Mouse (Mus musculus) midbrain, embryonic 15.5 days (tissue): ENCODE measurements around the gene Cdc42ep5. TPM values are rescaled to one million over a fixed set of nuclear protein-coding genes. Genes with fewer than 3 reads are reported as not detected.

Experiments
- ATAC-seq: fragments of 200-750 bp; cut with Nextera tagmentation; replicated peaks from 2 replicates; pipeline ENCODE4 v1.8.0; 2017; ENCODE audit warnings: moderate TSS enrichment
- H3K27ac ChIP-seq: fragments of 300-500 bp; sonication (generic); 2 replicates; pipeline ENCODE4 v1.5.1; 2015; ENCODE audit warnings: mild to moderate bottlenecking, inconsistent platforms
- H3K27me3 ChIP-seq: fragments of 300-500 bp; sonication (generic); replicated peaks from 2 replicates; pipeline ENCODE4 v1.6.1; 2015; ENCODE audit warnings: inconsistent platforms
- H3K36me3 ChIP-seq: fragments of 300-500 bp; sonication (generic); replicated peaks from 2 replicates; pipeline ENCODE4 v1.6.1; 2015; ENCODE audit warnings: inconsistent platforms
- H3K4me1 ChIP-seq: fragments of 300-500 bp; sonication (generic); 2 replicates; pipeline ENCODE4 v1.6.1; 2015; ENCODE audit warnings: inconsistent platforms
- H3K4me2 ChIP-seq: fragments of 300-500 bp; sonication (generic); 2 replicates; pipeline ENCODE4 v1.6.1; 2015; ENCODE audit warnings: inconsistent platforms, mild to moderate bottlenecking, moderate library complexity
- H3K4me3 ChIP-seq: fragments of 300-500 bp; sonication (generic); 2 replicates; pipeline ENCODE4 v1.5.1; 2015; ENCODE audit warnings: mild to moderate bottlenecking, inconsistent platforms
- H3K9ac ChIP-seq: fragments of 300-500 bp; sonication (generic); 2 replicates; pipeline ENCODE4 v1.6.1; 2015; ENCODE audit warnings: mild to moderate bottlenecking, inconsistent platforms
- H3K9me3 ChIP-seq: fragments of 300-500 bp; sonication (generic); 2 replicates; pipeline ENCODE4 v1.6.1; 2016; ENCODE audit warnings: inconsistent platforms
- WGBS: fragments of 180-500 bp; shearing (Covaris S2); methylation state at CpG from one replicate; pipeline ENCODE4 v1.1.7; 2015; ENCODE audit warnings: mixed read lengths; 5-methylcytosine and 5-hydroxymethylcytosine counted together
- polyA plus RNA-seq: library from polyadenylated mRNA; unstranded; fragments of >200 nt; fragmentation: Nextera tagmentation; extraction: Ambion mirVana; gene quantifications from 2 replicates; pipeline ENCODE4 v1.2.1, GENCODE M21; 2015

Gene Cdc42ep5
- polyA plus RNA-seq, 1 experiment from 2014 or later, result 6.4 TPM

DNA sequence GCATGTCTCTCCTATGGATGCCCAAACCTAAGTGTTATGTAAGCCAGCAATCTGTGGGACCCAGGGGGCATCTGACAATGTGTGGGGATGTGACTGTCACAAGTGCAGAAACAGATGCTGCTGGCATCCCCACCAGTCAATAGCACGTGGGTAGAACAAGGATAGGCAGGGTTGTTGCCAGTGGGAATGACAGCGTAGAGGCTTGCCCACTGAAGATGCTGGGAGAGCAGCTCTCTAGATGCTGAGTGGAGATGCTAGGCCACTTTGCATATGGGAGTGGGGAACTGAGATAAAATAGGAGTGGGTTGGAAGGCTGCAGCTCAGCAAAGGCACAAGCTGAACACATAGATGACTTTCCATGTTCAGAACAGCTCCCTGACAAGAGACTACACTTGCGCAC, 32.1 kb downstream of the Cdc42ep5 start:
- 97% methylated on average over 3 of the region's 3 CpGs for WGBS

DNA sequence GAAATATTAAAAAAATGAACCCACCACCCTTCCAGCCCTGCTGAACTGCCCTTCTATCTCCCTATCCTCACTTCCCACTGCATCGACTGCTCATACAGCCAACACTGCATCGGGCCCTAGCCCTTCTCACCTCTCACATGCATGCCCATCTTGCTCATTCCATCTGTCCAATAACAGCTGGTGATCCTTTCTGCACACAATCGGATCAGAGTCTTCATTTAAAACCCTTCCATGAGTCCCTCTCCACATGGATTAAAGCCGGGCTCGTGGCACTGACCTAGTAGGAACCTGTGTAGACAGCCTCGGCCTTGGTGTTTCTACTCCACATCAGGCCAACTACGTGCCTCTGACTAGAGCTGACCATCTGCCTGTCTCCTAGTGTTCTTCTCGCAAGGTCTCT, 32.7 kb downstream of the Cdc42ep5 start:
- Histone ChIP-seq H3K9ac (no peak overlapping the region), H3K4me1 (peaks cover 24% of the 10 kb centered on the region), H3K4me2 (no peak overlapping the region), H3K27me3 (no peaks in the 10 kb centered on the region), H3K9me3 (no peaks in the 10 kb centered on the region), H3K36me3 (0 out of 2 replicates have a peak, but pooled peaks cover 3% of the 10 kb centered on the region), H3K27ac (no peak overlapping the region), H3K4me3 (no peak overlapping the region)
- WGBS, result 86% methylated on average over 8 of the region's 8 CpGs
- no peak for ATAC-seq

More for the DNA sequence above, 32.1 kb downstream of the Cdc42ep5 start:
- no peaks in the 10 kb centered on the region for H3K9me3 ChIP-seq
- no peak for ATAC-seq
- H3K9ac ChIP-seq, result no peak overlapping the region
- H3K36me3 ChIP-seq, result no peaks in the 10 kb centered on the region
- H3K27me3 ChIP-seq, result no peaks in the 10 kb centered on the region
- no peak overlapping the region for H3K27ac ChIP-seq
- peaks cover 25% of the 10 kb centered on the region for H3K4me1 ChIP-seq
- H3K4me2 ChIP-seq, result no peak overlapping the region
- H3K4me3 ChIP-seq, result no peak overlapping the region

DNA sequence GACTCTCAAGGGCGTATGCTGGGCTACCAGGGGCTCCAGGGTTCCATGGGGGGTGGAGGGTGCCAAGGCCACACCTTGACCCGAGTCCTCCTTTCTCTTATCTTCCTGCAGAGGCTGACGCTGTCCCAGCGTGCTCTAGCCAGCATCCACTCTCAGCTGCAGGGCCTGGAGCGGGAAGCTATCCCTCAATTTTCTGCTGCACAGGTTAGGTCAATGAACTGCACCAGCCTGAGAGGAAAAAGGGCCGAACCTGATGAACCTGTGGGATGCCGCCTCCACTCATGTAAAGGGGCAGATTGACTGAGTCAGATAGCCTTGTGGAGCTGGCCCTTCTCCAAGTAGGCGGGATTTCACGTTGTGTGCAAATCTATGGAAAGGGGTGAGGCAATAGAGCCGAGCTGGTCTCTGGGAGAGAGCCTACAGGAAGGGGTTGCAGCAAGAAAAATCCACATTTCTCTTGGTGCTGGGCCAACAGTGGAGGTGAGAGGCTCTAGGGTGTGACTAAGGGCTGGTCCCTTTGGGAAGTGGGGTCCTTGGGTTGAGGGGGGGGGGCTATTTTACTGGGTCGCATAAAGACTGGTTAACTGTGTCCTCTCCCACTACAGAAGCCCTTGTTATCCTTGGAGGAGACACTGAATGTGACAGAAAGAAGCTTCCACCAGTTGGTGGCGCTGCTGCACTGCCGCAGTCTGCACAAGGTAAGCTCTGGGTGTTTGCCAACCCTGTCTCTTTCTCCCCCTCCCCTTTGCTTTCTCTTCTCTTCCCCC, 33.8 kb downstream of the Cdc42ep5 start:
- Histone ChIP-seq H3K4me1 (peaks cover 24% of the 10 kb centered on the region), H3K4me3 (no peak overlapping the region), H3K9ac (no peak overlapping the region), H3K27me3 (no peaks in the 10 kb centered on the region), H3K36me3 (0 out of 2 replicates have a peak, but pooled peaks cover 3% of the 10 kb centered on the region), H3K4me2 (0 out of 2 replicates have a peak overlapping the region, but pooled peaks have one; percentile 8), H3K27ac (peak overlapping the region; percentile 65), H3K9me3 (no peaks in the 10 kb centered on the region)
- WGBS, result 39% methylated on average over 13 of the region's 13 CpGs
- ATAC-seq, result peak; percentile 55

DNA sequence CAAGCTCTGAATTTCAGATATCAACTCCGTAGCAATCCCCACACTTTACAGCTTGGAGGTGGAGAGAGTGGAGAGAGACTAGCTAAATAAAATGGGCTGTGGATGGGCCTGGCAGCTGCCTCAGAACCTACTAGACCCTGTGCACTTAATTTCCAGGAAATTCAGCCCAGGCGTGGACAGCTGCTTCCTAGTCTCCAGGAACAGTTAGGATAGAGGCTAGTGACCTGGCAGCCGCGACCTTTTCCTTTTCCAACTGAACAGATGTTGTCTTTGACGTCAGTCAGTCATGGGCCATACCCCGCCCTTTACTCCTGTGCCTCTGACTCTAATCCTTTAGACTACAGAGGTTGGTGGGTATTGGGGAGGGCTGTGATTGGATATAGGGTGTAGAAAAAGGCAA, 35.8 kb downstream of the Cdc42ep5 start:
- Histone ChIP-seq H3K9me3 (no peaks in the 10 kb centered on the region), H3K4me3 (no peak overlapping the region), H3K27me3 (no peaks in the 10 kb centered on the region), H3K36me3 (0 out of 2 replicates have a peak, but pooled peaks cover 3% of the 10 kb centered on the region), H3K4me1 (peaks cover 33% of the 10 kb centered on the region), H3K9ac (no peak overlapping the region), H3K4me2 (no peak overlapping the region), H3K27ac (no peak overlapping the region; the same call in 1 of the 2 replicates)
- 66% methylated on average over 6 of the region's 6 CpGs for WGBS
- no peak for ATAC-seq

DNA sequence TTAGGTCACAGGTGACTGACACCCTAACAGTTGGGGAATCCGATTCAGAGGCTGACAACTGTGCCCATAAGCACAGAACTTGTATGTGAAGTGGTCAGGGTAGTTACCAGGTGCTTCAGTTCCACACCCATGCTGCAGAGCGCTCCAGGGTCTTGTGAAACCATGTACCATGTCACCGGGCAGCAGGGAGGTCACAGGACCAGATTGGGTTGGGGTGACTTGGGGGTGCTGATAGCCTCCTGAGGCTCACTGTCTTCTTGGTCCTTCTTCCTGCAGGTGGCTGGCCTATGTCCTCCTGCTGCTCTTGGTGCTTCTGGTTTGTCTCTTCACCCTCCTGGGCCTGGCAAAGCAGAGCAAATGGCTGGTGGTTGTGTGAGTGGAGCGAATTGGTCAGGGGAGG, 36.8 kb downstream of the Cdc42ep5 start:
- Histone ChIP-seq H3K9me3 (no peaks in the 10 kb centered on the region), H3K4me1 (peaks cover 42% of the 10 kb centered on the region), H3K9ac (no peak overlapping the region), H3K27ac (no peak overlapping the region), H3K4me3 (no peak overlapping the region), H3K27me3 (no peaks in the 10 kb centered on the region), H3K4me2 (no peak overlapping the region), H3K36me3 (0 out of 2 replicates have a peak, but pooled peaks cover 3% of the 10 kb centered on the region)
- ATAC-seq, result no peak
- 94% methylated on average over 4 of the region's 4 CpGs for WGBS

DNA sequence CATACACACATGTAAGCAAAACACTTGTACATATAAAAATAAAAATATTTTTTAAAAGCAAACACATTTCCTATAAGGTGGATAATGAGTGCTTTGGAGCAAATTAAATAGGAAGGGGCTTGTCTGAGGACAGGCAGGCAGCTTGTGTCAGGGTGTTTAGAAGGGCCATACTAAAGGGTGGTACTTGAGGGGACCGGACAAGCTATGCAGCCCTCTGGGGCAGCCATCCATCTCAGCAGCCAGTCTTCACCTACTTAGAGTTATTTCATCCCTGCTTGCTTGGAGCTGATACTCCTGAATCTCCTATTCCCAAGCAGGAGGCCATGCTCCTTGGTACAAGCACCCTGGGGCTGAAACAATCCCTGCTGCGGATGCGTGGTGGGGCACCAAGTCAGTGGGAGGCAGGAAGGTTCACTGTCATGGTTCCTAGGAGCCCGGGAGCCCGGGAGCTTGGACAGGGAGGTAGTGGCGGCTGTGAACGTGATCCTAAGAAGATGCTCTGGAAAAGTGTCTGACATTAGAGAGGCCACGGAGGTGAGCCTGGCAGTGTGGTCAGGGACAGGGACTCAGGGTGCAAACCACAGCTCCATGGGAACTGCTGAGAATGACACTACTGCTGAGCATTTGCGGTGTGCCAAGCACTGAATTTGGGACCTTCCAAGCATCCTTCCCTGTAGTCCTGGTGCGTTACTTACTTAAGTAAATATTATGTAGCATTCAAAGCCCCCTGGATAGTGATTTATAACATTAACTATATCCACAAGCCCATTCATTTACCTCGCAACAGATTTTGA, 37.5 kb downstream of the Cdc42ep5 start:
- Histone ChIP-seq H3K9me3 (no peaks in the 10 kb centered on the region), H3K36me3 (0 out of 2 replicates have a peak, but pooled peaks cover 3% of the 10 kb centered on the region), H3K4me3 (no peak overlapping the region), H3K27me3 (no peaks in the 10 kb centered on the region), H3K9ac (no peak overlapping the region), H3K27ac (no peak overlapping the region), H3K4me1 (peaks cover 47% of the 10 kb centered on the region), H3K4me2 (no peak overlapping the region)
- 89% methylated on average over 11 of the region's 11 CpGs for WGBS
- no peak for ATAC-seq

DNA sequence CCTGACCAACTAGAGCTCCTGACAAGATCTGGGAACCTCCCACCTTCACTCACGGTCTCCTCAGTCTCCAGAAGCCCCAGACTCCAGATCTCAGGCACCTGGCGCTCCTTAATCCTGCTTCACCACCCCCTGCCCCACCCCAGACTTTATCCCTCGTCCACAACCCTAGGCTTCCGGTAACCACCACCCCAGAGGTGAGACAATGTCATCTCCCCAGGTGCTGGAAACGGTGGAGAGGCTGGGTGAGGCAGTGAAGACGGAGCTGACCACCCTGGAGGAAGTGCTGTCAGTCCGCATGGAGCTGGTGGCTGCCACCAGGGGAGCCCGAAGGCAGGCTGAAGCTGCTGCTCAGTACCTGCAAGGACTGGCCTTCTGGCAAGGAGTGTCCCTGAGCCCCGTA, 39.4 kb downstream of the Cdc42ep5 start:
- 22% methylated on average over 9 of the region's 9 CpGs for WGBS
- no peak overlapping the region for H3K4me3 ChIP-seq
- peaks cover 49% of the 10 kb centered on the region for H3K4me1 ChIP-seq
- no peak for ATAC-seq
- H3K9me3 ChIP-seq, result no peaks in the 10 kb centered on the region
- 0 out of 2 replicates have a peak, but pooled peaks cover 3% of the 10 kb centered on the region for H3K36me3 ChIP-seq
- H3K27me3 ChIP-seq, result no peaks in the 10 kb centered on the region
- H3K4me2 ChIP-seq, result peak overlapping the region; percentile 48; the same call in 1 of the 2 replicates
- H3K27ac ChIP-seq, result peak overlapping the region; percentile 81
- H3K9ac ChIP-seq, result no peak overlapping the region

DNA sequence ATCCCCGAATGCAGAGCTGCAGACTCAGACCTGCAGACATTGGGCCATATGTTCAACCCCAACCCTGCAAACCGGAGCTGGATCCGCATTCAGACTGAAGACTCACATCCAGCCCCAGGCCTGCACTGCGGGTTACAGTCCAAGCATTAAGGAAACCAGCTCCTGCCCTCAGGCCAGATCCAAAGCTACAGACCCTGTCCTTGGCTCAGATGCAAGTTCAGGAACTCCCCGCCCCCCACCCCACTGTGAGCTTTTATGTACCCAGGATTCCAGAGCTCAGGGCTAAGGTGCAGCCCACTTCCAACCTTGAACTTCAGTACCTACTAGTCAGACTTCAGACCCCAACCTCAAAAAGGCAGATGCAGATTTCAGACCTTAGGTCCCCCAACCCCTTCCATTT, 39.8 kb downstream of the Cdc42ep5 start:
- Histone ChIP-seq H3K27me3 (no peaks in the 10 kb centered on the region), H3K9ac (no peak overlapping the region), H3K36me3 (0 out of 2 replicates have a peak, but pooled peaks cover 3% of the 10 kb centered on the region), H3K27ac (peak overlapping the region; percentile 81), H3K4me2 (peak overlapping the region; percentile 48), H3K4me1 (peaks cover 53% of the 10 kb centered on the region), H3K4me3 (peak overlapping the region; percentile 30), H3K9me3 (no peaks in the 10 kb centered on the region)
- ATAC-seq, result peak; percentile 10
- WGBS, result 8% methylated on average over 5 of the region's 5 CpGs

DNA sequence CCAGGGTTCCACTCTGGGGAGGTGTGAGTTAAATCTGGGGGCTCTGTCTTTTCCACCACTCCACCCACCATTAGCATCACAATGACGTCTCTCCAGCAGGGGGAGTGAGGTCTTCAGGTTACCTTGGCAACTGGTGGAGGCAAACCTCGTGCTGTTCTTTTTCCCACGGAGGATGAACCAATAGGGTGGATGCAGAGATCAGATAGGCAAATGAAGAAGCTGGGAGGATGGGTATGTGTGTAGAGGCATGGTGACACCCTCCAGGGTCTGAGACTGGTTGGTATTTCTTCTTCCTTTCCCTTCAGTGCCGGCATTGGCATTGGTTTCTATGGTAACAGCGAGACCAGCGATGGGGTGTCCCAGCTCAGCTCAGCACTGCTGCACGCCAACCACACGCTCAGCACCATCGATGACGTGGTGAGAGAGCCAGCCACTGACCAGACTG, 40.3 kb downstream of the Cdc42ep5 start:
- 0% methylated on average over 10 of the region's 10 CpGs for WGBS
- H3K4me2 ChIP-seq, result peak overlapping the region; percentile 48
- 0 out of 2 replicates have a peak, but pooled peaks cover 3% of the 10 kb centered on the region for H3K36me3 ChIP-seq
- peak overlapping the region; percentile 30 for H3K4me3 ChIP-seq
- H3K9ac ChIP-seq, result peak overlapping the region; percentile 20; the same call in 1 of the 2 replicates
- peak; percentile 92 for ATAC-seq
- H3K27ac ChIP-seq, result peak overlapping the region; percentile 81
- H3K9me3 ChIP-seq, result no peaks in the 10 kb centered on the region
- peaks cover 58% of the 10 kb centered on the region for H3K4me1 ChIP-seq
- H3K27me3 ChIP-seq, result no peaks in the 10 kb centered on the region

DNA sequence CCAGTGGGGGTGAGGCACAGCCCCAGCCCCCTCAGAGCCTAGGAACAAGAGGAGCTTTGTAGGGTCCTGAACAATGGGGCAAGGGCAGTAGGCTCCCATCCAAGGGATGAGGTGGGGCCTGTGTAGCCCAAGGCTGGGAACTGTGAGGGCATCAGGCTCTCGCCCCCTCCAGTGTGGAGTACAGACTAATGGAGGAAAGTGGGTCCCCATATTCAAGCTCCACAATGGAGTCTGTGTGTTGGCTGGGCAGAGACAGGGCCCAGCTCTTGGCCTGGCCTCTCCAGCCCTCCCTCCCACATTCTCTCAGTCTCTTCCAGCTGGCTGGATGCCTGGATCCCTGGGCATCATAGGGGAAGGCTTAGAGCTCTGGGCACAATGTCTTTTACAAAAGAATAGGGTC, 40.9 kb downstream of the Cdc42ep5 start:
- Histone ChIP-seq H3K4me1 (peaks cover 63% of the 10 kb centered on the region), H3K4me3 (peak overlapping the region; percentile 30; the same call in 1 of the 2 replicates), H3K4me2 (peak overlapping the region; percentile 48), H3K36me3 (0 out of 2 replicates have a peak, but pooled peaks cover 3% of the 10 kb centered on the region), H3K9ac (peak overlapping the region; percentile 20), H3K27me3 (no peaks in the 10 kb centered on the region), H3K27ac (peak overlapping the region; percentile 81), H3K9me3 (no peaks in the 10 kb centered on the region)
- ATAC-seq, result peak; percentile 78
- 7% methylated on average over 1 of the region's 1 CpGs for WGBS

DNA sequence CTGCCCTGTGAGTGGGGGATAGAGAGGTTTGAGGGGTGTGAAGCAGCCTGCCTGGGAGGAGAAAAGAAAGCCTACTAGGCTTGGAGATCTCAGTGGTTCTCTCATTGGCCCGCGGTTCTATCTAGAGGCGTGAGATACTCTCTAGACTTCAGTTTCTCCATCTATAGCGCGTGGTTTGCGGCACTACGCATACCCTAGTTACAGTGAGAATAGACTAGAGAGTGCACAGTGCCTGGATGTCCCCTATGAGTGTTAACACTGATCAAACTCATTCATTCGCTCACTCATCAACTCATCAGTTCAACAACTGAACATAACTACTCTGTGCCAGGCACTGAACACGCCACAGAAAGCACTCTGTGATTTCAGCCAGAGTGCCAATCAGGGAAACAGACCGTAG, 41.9 kb downstream of the Cdc42ep5 start:
- WGBS, result 78% methylated on average over 10 of the region's 10 CpGs

More for the DNA sequence above, 41.9 kb downstream of the Cdc42ep5 start:
- H3K4me2 ChIP-seq, result peak overlapping the region; percentile 87
- no peak for ATAC-seq
- H3K9me3 ChIP-seq, result no peaks in the 10 kb centered on the region
- 0 out of 2 replicates have a peak, but pooled peaks cover 3% of the 10 kb centered on the region for H3K36me3 ChIP-seq
- H3K4me1 ChIP-seq, result peaks cover 63% of the 10 kb centered on the region
- no peak overlapping the region for H3K4me3 ChIP-seq
- no peak overlapping the region for H3K9ac ChIP-seq
- H3K27ac ChIP-seq, result peak overlapping the region; percentile 81
- no peaks in the 10 kb centered on the region for H3K27me3 ChIP-seq
